ENCODE assay signal across 23 mouse cellular contexts in the genomic region with DNA sequence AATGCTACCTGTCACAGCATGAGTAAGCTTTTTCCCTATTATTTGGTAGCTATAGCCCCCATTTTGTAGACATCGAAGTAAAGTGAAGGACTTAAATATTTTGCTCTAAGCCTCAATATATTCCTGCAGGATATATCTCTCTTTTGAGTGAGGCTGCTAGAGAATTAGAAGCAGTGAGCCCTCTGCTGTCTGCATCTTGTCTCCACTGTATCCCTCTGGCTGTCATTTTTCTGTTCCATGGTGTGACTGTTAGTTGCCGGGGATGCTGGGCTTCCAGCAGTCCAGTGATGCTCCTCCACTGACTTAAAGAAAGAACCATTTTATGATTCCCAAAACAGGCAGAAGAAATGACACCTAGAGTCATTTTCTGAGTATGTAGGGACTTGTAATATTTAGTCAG.
A peak's percentile ranks its signal among the peaks of the same experiment; 100 is the strongest.
DNase-seq lines count a peak whose midpoint lies in the region; ATAC-seq and TF ChIP-seq lines count a peak whose summit lies in the region.
"Had no signal": no experiment of that assay in that cellular context is flagged by ENCODE, and none has a peak within 500 bp of the region (broad histone marks: within the 10 kb centered on the region; RNA-seq: fewer than 3 reads in every experiment).

No protein-coding gene starts in this region.

- no peak for TF ChIP-seq POLR2A in testis, adult 2 months (IDR thresholded peaks at IDR 0.05; ENCODE audit: control insufficient read depth, low read depth, low read length)

- H3K4me1 ChIP-seq in testis, adult 2 months (ENCODE audit: control insufficient read depth, insufficient read depth, low read length), result no peaks in the 10 kb centered on the region
- H3K4me1 ChIP-seq in stomach, postnatal 0 days (replicated peaks; ENCODE audit: control insufficient read depth, insufficient read depth), result no peaks in the 10 kb centered on the region
- H3K4me1 ChIP-seq: embryonic facial prominence, embryonic 13.5 days; embryonic facial prominence, embryonic 15.5 days; forebrain, embryonic 10.5 days; forebrain, embryonic 12.5 days; forebrain, embryonic 15.5 days had no signal

- peak; percentile 90 for ATAC-seq in frontal cortex, adult (ENCODE audit: low TSS enrichment)
- no peak for ATAC-seq in stomach, postnatal 0 days (ENCODE audit: low FRiP score, low TSS enrichment)
- ATAC-seq: forebrain, embryonic 15.5 days had no signal

- H3K4me3 ChIP-seq in left cerebral cortex, adult 2 months, result no peak overlapping the region
- H3K4me3 ChIP-seq in testis, adult 2 months (ENCODE audit: control insufficient read depth, low read depth, low read length), result peak overlapping the region; percentile 22; the same call in 1 of the 2 replicates
- H3K4me3 ChIP-seq in stomach, postnatal 0 days (ENCODE audit: low read depth, low read length), result no peak overlapping the region
- H3K4me3 ChIP-seq: embryonic facial prominence, embryonic 13.5 days; embryonic facial prominence, embryonic 15.5 days; erythroblast, embryonic 14.5 days; forebrain, embryonic 10.5 days; forebrain, embryonic 12.5 days; forebrain, embryonic 15.5 days had no signal

- no peaks in the 10 kb centered on the region for H3K27me3 ChIP-seq in testis, adult 2 months (ENCODE audit: control insufficient read depth, insufficient read depth, low read length)
- H3K27me3 ChIP-seq in stomach, postnatal 0 days (ENCODE audit: control insufficient read depth, insufficient read depth, low read length), result no peaks in the 10 kb centered on the region
- H3K27me3 ChIP-seq: embryonic facial prominence, embryonic 13.5 days; embryonic facial prominence, embryonic 15.5 days; forebrain, embryonic 12.5 days; forebrain, embryonic 15.5 days had no signal

- H3K9ac ChIP-seq in stomach, postnatal 0 days (ENCODE audit: low read length), result no peak overlapping the region
- H3K9ac ChIP-seq: embryonic facial prominence, embryonic 13.5 days; embryonic facial prominence, embryonic 15.5 days; forebrain, embryonic 12.5 days; forebrain, embryonic 15.5 days had no signal

- intact Hi-C loops in left cerebral cortex, adult 2 months (cut with DNase I), result no loop called here

- no peaks in the 10 kb centered on the region for H3K36me3 ChIP-seq in testis, adult 2 months (ENCODE audit: control insufficient read depth, insufficient read depth, low read length)
- no peaks in the 10 kb centered on the region for H3K36me3 ChIP-seq in stomach, postnatal 0 days (ENCODE audit: control insufficient read depth, insufficient read depth, low read length)
- H3K36me3 ChIP-seq: embryonic facial prominence, embryonic 13.5 days; embryonic facial prominence, embryonic 15.5 days; forebrain, embryonic 10.5 days; forebrain, embryonic 12.5 days; forebrain, embryonic 15.5 days had no signal

- TF ChIP-seq EP300 in stomach, postnatal 0 days (optimal IDR thresholded peaks at IDR 0.05), result no peak

- no peaks in the 10 kb centered on the region for H3K9me3 ChIP-seq in stomach, postnatal 0 days (ENCODE audit: control insufficient read depth, low read length)
- H3K9me3 ChIP-seq: embryonic facial prominence, embryonic 13.5 days; embryonic facial prominence, embryonic 15.5 days; forebrain, embryonic 10.5 days; forebrain, embryonic 12.5 days; forebrain, embryonic 15.5 days had no signal

- DNase-seq in frontal cortex, postnatal 14 days (ENCODE audit: low spot score in 2 of 2), result no peak
- DNase-seq in left cerebral cortex, adult 2 months (ENCODE audit: extremely low spot score in 1 of 2, low spot score in 2 of 2), result no peak
- no peak for DNase-seq in left cerebral cortex, adult 11 months (ENCODE audit: low spot score)
- DNase-seq in testis, postnatal 10 days (ENCODE audit: low spot score), result no peak
- no peak for DNase-seq in stomach, postnatal 0 days (ENCODE audit: low spot score)
- DNase-seq in cerebellum, postnatal 10 days, result no peak
- DNase-seq: adrenal gland, adult 2 months; adrenal gland, postnatal 10 days; adrenal gland, postnatal 25 days; cerebellum, adult 11-12 months; cerebellum, adult 2 months; cerebellum, adult 9-10 months; cerebellum, postnatal 14 days; cerebellum, postnatal 36 days; embryo, embryonic 11 days had no signal

- no peak overlapping the region for H3K27ac ChIP-seq in left cerebral cortex, adult 2 months
- no peak overlapping the region for H3K27ac ChIP-seq in testis, adult 2 months (ENCODE audit: control insufficient read depth, insufficient read depth, low read depth, low read length)
- H3K27ac ChIP-seq in stomach, postnatal 0 days (replicated peaks), result no peak overlapping the region
- H3K27ac ChIP-seq: embryonic facial prominence, embryonic 13.5 days; embryonic facial prominence, embryonic 15.5 days; forebrain, embryonic 10.5 days; forebrain, embryonic 12.5 days; forebrain, embryonic 15.5 days had no signal

- peak; percentile 37 for TF ChIP-seq CTCF in left cerebral cortex, adult 2 months (IDR thresholded peaks at IDR 0.05)
- TF ChIP-seq CTCF in testis, adult 2 months (IDR thresholded peaks at IDR 0.05; ENCODE audit: control insufficient read depth, insufficient read depth, insufficient replicate concordance, low read depth, low read length), result no peak
- 0 out of 2 replicates have a peak, but pooled peaks have one; percentile 5 for TF ChIP-seq CTCF in stomach, postnatal 0 days (IDR thresholded peaks at IDR 0.05; ENCODE audit: low read depth)

- WGBS in stomach, postnatal 0 days, result 90% methylated on average over 2 of the region's 2 CpGs

- H3K4me2 ChIP-seq in stomach, postnatal 0 days (replicated peaks; ENCODE audit: low read depth), result no peak overlapping the region
- H3K4me2 ChIP-seq: embryonic facial prominence, embryonic 13.5 days; embryonic facial prominence, embryonic 15.5 days; forebrain, embryonic 12.5 days; forebrain, embryonic 15.5 days had no signal
